Mouse (Mus musculus): ENCODE results near the gene Parp3.

The Parp3 gene

DNA sequence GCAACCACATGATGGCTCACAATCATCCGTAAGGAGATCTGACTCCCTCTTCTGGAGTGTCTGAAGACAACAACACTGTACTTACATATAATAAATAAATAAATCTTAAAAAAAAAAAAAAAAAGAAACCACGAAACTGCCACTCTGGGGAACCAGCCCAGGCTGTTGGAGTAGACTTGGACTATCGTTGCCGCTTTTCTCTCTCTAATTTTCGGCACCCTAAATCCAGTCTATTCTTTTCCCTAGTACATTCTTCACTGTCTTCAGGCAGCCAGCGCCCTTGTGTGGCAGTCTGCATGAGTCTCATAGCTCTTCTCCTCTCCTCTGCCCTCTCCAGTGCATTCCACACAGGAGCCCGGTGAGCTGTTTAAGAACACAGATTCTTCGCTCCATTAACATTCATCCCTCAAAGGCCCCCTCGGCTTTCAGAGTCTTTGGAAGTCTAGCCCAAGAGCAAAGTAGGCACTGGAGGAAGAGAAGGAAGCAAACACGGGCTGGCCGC lies 48.0 kb downstream of the Parp3 start:
- DNase-seq (ENCODE audit: low read depth in 1 of 2, low spot score in 2 of 2), result no peak

DNA sequence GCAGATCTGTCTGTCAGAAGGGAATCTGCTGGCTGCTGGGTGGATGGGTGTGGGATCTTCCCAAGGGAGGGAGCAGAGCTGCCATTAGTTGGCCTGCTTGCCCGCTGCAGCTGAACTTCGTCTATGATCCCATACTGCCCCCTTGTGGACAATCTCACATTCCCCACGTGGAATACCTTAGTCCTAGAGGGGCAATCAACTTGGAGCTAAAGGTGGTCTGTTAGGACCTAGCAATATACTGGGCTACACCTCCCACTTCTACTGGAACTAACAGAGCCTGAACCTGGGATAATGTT lies 54.9 kb downstream of the Parp3 start:
- peak; percentile 42 to 69 for DNase-seq (ENCODE audit: low read depth in 1 of 2, low spot score in 2 of 2)

DNA sequence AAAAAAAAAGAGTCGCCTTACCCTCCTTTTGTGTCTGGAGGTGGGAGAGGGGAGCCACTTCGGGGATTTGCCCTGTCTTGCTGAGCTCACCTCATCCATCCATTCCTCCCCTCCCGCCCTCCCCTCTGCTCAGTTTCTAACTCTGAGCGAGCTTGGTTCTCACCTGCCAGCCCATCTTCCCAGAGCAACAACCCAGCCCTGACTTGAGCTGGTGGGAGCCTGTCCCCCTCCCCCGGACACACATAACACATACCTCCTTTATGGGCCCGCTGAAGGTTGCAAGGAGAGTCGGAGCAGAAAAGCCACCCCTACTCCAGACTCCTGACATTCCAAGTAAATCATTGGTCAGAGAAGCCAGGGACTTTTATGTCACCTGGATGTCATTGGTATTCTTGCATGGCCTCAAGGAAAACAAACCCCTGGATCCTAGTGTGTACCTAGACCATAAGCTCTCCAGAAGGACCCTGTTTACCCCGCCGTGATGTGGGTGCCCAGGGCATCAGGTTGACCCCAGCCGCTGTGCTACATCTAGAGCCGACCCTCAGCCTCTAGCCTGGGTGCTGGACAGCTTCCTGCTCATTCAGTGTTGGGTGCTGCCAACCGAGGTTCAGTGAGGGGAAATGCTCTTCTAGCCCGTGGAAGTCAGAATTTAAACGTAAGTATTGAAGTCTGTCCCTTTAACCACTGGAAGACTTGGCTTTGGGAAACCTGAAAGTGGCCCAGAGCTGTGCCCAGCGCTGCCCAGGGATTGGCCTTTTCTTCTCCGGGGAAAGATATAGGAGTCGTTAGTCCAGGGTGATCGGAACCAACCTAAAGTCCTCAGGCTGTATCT lies 55.5 kb downstream of the Parp3 start:
- DNase-seq (ENCODE audit: low read depth in 1 of 2, low spot score in 2 of 2), result no peak

DNA sequence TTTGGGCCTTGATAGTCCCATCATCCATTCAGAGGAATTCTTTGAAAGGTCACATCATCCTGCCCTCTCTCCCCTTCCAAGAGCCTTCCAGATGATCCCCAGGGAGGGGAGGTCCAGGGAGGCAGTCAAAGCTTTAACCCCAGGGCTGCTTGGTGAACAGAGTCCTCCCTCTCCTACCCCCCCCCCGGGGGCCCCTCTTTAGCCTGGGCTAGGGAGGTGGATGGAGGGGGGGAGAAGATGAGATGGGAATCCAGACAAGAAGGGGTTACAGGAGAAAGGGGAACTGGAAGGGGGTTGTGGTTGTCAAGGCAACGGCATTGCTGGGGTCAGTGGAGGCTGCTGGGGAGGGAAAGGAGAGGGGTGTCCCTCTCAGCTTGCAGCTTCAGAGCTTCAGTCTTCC lies 56.1 kb downstream of the Parp3 start:
- no peak for DNase-seq (ENCODE audit: low read depth in 1 of 2, low spot score in 2 of 2)

All from monocyte, adult 2 months (primary cell).